Mouse (Mus musculus) heart, postnatal 0 days (tissue): ENCODE measurements at regions not wholly inside any gene's neighbourhood (a gene's known extent, or its start where the extent isn't known, plus 50 kb on each side); places are given as distances from the start of the nearest gene placed in this dataset.

ENCODE experiments used
- CTCF ChIP-seq: IDR thresholded peaks from 2 replicates; pipeline ENCODE4 v1.5.1; 2016; ENCODE audit warnings: antibody characterized with exemption, control low read depth, low read depth
- EP300 ChIP-seq: IDR thresholded peaks from 2 replicates; pipeline ENCODE4 v1.6.1; 2016; ENCODE audit warnings: antibody characterized with exemption, low read depth

DNA sequence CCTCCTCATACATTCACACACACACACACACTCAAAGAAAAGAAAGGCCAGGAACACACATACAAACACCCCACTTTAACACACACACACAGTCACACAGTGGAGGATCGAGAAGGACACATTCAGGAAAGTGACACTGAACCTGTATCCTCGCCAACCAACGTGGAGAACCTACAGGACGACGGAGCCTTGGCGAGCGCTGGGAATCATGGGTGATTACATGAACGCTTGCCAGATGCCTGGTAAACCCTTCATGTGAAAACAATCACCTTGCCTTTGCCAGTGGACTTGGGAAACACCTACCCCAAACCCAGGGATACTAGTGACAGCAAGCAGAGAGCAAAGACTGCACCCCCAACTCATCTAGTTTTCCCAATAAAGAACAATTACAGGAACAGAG lies 117.2 kb upstream of the Gsc start:
- TF ChIP-seq CTCF: no peak
- TF ChIP-seq EP300: no peak
